Mouse (Mus musculus) hindbrain, embryonic 11.5 days (tissue): Measurements from ENCODE around the gene Magi2. TPM values are rescaled to one million over a fixed set of nuclear protein-coding genes. Genes with fewer than 3 reads are reported as not detected.
A peak's percentile ranks its signal among the peaks of the same experiment; 100 is the strongest.

Source experiments
- ATAC-seq: fragments of 200-750 bp; cut with Nextera tagmentation; 2 replicates; pipeline ENCODE4 v1.8.0; 2017; ENCODE audit warnings: mild to moderate bottlenecking, moderate TSS enrichment, moderate library complexity; ENCODE audit not compliant: low FRiP score
- DNase-seq: peaks from one replicate; pipeline ENCODE4 v3.0.0-alpha.2; 2015; ENCODE audit warnings: low spot score
- H3K27ac ChIP-seq: fragments of 300-500 bp; sonication (generic); 2 replicates; pipeline ENCODE4 v1.5.1; 2014; ENCODE audit warnings: mild to moderate bottlenecking, low read depth, low read length
- H3K27me3 ChIP-seq: fragments of 300-500 bp; sonication (generic); 2 replicates; pipeline ENCODE4 v1.6.1; 2014; ENCODE audit warnings: mild to moderate bottlenecking, low read length, moderate library complexity, mixed read lengths; ENCODE audit not compliant: control insufficient read depth, insufficient read depth
- H3K36me3 ChIP-seq: fragments of 300-500 bp; sonication (generic); 2 replicates; pipeline ENCODE4 v1.6.1; 2014; ENCODE audit warnings: mild to moderate bottlenecking, low read length, moderate library complexity, mixed read lengths; ENCODE audit not compliant: control insufficient read depth, insufficient read depth
- H3K4me1 ChIP-seq: fragments of 300-500 bp; sonication (generic); replicated peaks from 2 replicates; pipeline ENCODE4 v1.6.1; 2014; ENCODE audit warnings: low read length, mixed read lengths; ENCODE audit not compliant: control insufficient read depth, insufficient read depth
- H3K4me2 ChIP-seq: fragments of 300-500 bp; sonication (generic); replicated peaks from 2 replicates; pipeline ENCODE4 v1.6.1; 2014; ENCODE audit warnings: mild to moderate bottlenecking, low read depth, low read length
- H3K4me3 ChIP-seq: fragments of 300-500 bp; sonication (generic); 2 replicates; pipeline ENCODE4 v1.5.1; 2014; ENCODE audit warnings: low read depth, low read length
- H3K9ac ChIP-seq: fragments of 300-500 bp; sonication (generic); 2 replicates; pipeline ENCODE4 v1.6.1; 2014; ENCODE audit warnings: low read depth, low read length
- H3K9me3 ChIP-seq: fragments of 300-500 bp; sonication (generic); 2 replicates; pipeline ENCODE4 v1.6.1; 2016; ENCODE audit warnings: low read length; ENCODE audit not compliant: control insufficient read depth
- WGBS: fragments of 180-500 bp; shearing (Covaris S2); extraction: QIAGEN DNeasy Blood & Tissue Kit; methylation state at CpG from one replicate; pipeline ENCODE4 v1.1.7; 2014; 5-methylcytosine and 5-hydroxymethylcytosine counted together
- polyA plus RNA-seq: library from polyadenylated mRNA; unstranded; fragments of >200 nt; fragmentation: Nextera tagmentation; extraction: Ambion mirVana; gene quantifications from 2 replicates; pipeline ENCODE4 v1.2.1, GENCODE M21; 2014

Gene Magi2
- polyA plus RNA-seq, 1 experiment from 2014 or later = 8.7 TPM

- DNase-seq (no peak), ATAC-seq (no peak)
- Histone ChIP-seq H3K4me1 (no peaks in the 10 kb centered on the region), H3K4me2 (no peak overlapping the region), H3K9me3 (no peaks in the 10 kb centered on the region), H3K4me3 (no peak overlapping the region), H3K36me3 (no peaks in the 10 kb centered on the region), H3K27me3 (no peaks in the 10 kb centered on the region), H3K9ac (no peak overlapping the region), H3K27ac (no peak overlapping the region)
- 95% methylated on average over 8 of the region's 8 CpGs for WGBS
These were observed 1440.8 kb downstream of the Magi2 start for GRCm38 (mm10) chr5:20667601-20668000.

DNA sequence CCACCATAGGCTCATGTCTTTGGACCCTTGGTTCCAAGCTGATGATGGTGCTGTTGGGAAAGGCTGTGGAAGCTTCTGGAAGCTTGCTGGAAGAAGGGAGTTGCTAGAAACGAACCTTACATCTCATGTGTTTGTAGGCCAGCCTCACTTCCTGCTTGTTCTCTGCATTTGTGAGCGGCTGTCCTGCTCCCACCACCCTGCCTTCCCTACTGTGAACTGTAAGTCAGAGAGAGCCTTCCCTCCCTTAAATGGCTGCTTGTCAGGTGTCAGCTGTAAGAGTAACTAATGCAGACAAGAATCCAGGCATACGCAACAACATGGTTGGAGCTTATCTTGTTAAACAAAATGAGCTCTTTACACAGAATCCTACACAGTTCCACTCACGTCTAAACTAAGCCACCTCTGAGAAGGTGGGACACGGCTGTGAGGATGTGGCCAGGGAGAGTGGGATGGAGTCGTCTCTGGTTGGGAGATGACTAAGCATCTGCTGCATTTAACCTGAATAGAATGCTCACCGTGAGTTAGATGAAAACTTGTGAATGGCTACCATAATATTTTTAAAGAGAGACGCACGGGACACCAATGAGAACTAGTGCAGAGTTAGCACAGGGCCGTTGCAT lies 1442.0 kb downstream of the Magi2 start:
- no peak for ATAC-seq
- Histone ChIP-seq H3K36me3 (no peaks in the 10 kb centered on the region), H3K9ac (no peak overlapping the region), H3K4me2 (no peak overlapping the region), H3K27ac (no peak overlapping the region), H3K4me3 (no peak overlapping the region), H3K4me1 (no peaks in the 10 kb centered on the region), H3K9me3 (no peaks in the 10 kb centered on the region), H3K27me3 (no peaks in the 10 kb centered on the region)
- no peak for DNase-seq
- 88% methylated on average over 10 of the region's 10 CpGs for WGBS

DNA sequence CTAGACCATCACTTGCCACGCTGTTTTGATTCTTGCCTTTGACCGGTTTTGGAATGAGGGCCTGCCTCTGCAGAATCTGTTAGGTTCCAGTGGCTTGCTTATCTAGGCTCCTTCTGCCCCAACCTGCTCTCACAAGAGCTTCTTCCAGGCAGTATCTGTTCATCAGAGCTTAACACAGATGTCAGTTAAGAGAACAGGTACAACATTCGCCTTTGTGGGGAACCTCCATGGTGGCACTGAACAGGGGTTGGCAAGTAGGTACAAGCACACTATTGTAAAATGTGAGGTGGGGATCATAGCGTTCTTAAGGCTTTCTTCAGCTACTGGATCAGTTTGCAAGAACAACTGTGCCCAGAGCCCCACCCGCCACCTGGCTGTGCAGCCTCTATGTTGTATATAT lies 1442.6 kb downstream of the Magi2 start:
- DNase-seq = no peak
- Histone ChIP-seq H3K4me2 (no peak overlapping the region), H3K9me3 (no peaks in the 10 kb centered on the region), H3K27ac (no peak overlapping the region), H3K27me3 (no peaks in the 10 kb centered on the region), H3K9ac (no peak overlapping the region), H3K4me1 (no peaks in the 10 kb centered on the region), H3K4me3 (no peak overlapping the region), H3K36me3 (no peaks in the 10 kb centered on the region)
- WGBS = 82% methylated on average over 5 of the region's 5 CpGs
- no peak for ATAC-seq

DNA sequence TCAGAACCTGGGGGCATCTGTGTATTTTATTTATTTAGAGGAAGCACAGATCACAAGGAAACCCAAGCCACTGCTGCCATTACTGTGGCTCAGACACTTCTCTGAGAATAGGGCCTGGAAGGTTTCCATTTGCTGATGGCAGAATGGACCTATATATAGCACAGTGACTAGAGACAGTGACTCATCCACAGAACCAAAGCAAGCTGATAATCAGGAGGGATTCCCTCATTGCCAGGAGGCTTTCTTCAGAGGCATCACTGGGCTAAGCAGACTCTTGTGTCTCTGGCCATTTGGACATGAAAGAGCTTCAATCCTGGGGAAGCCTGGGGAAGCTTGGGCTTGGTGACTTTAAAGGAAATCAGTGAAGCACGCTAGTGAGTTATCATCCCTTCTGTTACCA lies 1445.0 kb downstream of the Magi2 start:
- Histone ChIP-seq H3K4me1 (no peaks in the 10 kb centered on the region), H3K27me3 (no peaks in the 10 kb centered on the region), H3K36me3 (no peaks in the 10 kb centered on the region), H3K4me2 (no peak overlapping the region), H3K9ac (no peak overlapping the region), H3K27ac (no peak overlapping the region), H3K4me3 (no peak overlapping the region), H3K9me3 (no peaks in the 10 kb centered on the region)
- 63% methylated on average over 1 of the region's 1 CpGs for WGBS
- ATAC-seq (no peak), DNase-seq (no peak)

DNA sequence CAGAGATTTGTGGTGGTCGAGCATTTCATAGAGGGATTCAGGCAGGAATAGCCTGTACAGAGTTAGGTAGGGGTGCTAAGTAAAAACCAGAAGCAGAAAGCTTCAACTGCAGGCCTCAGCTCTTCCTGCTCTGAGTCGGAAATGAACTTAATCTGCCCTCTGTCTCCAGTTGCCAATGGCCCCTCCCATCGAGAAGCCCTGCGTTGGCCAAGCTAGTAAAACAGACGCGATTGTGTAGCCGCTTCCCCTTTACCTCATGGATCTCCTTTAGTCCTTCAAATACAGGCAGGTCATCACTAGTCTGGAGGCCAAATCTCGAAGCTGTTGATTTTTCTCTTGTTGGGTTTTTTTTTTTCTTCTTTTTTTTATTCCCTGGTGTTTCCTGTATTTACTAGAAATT lies 1447.7 kb downstream of the Magi2 start:
- Histone ChIP-seq H3K27me3 (no peaks in the 10 kb centered on the region), H3K36me3 (no peaks in the 10 kb centered on the region), H3K4me2 (no peak overlapping the region), H3K27ac (no peak overlapping the region), H3K4me3 (no peak overlapping the region), H3K9me3 (no peaks in the 10 kb centered on the region), H3K9ac (no peak overlapping the region), H3K4me1 (no peaks in the 10 kb centered on the region)
- DNase-seq (no peak), ATAC-seq (no peak)
- 77% methylated on average over 8 of the region's 8 CpGs for WGBS

DNA sequence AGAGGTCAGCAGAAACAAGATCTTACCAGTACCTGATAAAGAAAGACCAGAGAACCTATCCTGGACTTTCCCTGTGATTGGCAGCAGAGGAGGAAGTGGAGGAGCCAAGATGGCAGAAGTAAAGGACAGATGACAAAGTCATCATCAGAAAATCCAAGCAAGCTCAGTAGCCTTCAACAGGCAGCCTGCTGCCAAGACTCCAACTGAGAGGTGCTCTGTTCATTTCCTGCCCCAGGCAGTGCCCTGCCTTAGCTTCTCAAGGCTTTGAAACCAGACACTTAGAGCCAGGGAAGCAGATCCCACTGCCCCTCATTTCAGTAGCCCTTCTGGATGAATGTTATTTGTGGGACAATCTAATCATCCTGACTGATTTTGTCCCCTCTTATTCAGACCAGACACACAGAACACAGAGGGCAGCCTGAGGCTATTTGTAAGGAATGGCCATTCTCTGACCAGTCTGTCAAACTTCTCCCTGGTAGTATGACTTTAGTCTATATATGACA lies 1448.4 kb downstream of the Magi2 start:
- Histone ChIP-seq H3K4me3 (no peak overlapping the region), H3K36me3 (no peaks in the 10 kb centered on the region), H3K9me3 (no peaks in the 10 kb centered on the region), H3K4me1 (no peaks in the 10 kb centered on the region), H3K9ac (no peak overlapping the region), H3K4me2 (no peak overlapping the region), H3K27ac (no peak overlapping the region), H3K27me3 (no peaks in the 10 kb centered on the region)
- ATAC-seq = no peak
- DNase-seq = no peak

- no peak overlapping the region for H3K9ac ChIP-seq
- no peak overlapping the region for H3K4me2 ChIP-seq
- WGBS = 15% methylated on average over 7 of the region's 7 CpGs
- peak overlapping the region; percentile 0; the same call in 1 of the 2 replicates for H3K27ac ChIP-seq
- no peaks in the 10 kb centered on the region for H3K27me3 ChIP-seq
- ATAC-seq (peak; percentile 54), DNase-seq (peak; percentile 28)
- no peak overlapping the region for H3K4me3 ChIP-seq
- H3K9me3 ChIP-seq = no peaks in the 10 kb centered on the region
- no peaks in the 10 kb centered on the region for H3K36me3 ChIP-seq
- H3K4me1 ChIP-seq = no peaks in the 10 kb centered on the region
These were observed 1449.5 kb downstream of the Magi2 start for GRCm38 (mm10) chr5:20676193-20676871.

DNA sequence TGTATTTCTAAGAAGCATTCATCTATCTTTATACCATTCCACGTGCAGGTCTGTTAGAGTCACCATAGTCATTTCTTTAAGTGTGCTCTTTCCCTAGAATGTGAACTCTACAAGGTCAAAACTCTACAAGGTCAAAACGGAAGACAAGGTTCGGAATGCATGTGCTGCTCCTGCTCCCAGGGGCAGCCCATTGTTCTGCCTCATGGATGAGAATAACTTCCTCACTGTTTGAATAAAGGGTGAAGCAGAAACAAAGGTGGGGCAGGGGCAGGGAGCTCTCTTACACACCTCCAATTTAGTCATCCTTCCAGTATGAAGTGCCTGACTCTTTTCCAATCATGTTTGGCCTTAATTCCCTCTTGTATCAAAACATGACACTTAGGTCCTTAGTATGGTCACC lies 1450.4 kb downstream of the Magi2 start:
- no peak overlapping the region for H3K4me3 ChIP-seq
- H3K27ac ChIP-seq = no peak overlapping the region
- DNase-seq (no peak), ATAC-seq (no peak)
- H3K9me3 ChIP-seq = no peaks in the 10 kb centered on the region
- 42% methylated on average over 3 of the region's 3 CpGs for WGBS
- no peaks in the 10 kb centered on the region for H3K4me1 ChIP-seq
- H3K4me2 ChIP-seq = no peak overlapping the region
- H3K36me3 ChIP-seq = no peaks in the 10 kb centered on the region
- H3K9ac ChIP-seq = no peak overlapping the region
- no peaks in the 10 kb centered on the region for H3K27me3 ChIP-seq

GRCm38 (mm10) chr5:20678573-20678972 lies 1451.7 kb downstream of the Magi2 start:
- DNase-seq (no peak), ATAC-seq (no peak)
- H3K4me2 ChIP-seq = no peak overlapping the region
- no peaks in the 10 kb centered on the region for H3K9me3 ChIP-seq
- H3K27me3 ChIP-seq = no peaks in the 10 kb centered on the region
- no peaks in the 10 kb centered on the region for H3K4me1 ChIP-seq
- WGBS = 61% methylated on average over 3 of the region's 3 CpGs
- H3K9ac ChIP-seq = no peak overlapping the region
- H3K27ac ChIP-seq = no peak overlapping the region
- H3K36me3 ChIP-seq = no peaks in the 10 kb centered on the region
- no peak overlapping the region for H3K4me3 ChIP-seq
